Mouse (Mus musculus) mature B cell (primary cell): Measurements from ENCODE around the gene Ddx5.

Experiments used
- in situ Hi-C: fragments of 300-500 bp; cut with MboI; formaldehyde crosslinking; loops from 2 replicates; pipeline ENCODE4 v1.14.3; 2019

The Ddx5 gene

DNA sequence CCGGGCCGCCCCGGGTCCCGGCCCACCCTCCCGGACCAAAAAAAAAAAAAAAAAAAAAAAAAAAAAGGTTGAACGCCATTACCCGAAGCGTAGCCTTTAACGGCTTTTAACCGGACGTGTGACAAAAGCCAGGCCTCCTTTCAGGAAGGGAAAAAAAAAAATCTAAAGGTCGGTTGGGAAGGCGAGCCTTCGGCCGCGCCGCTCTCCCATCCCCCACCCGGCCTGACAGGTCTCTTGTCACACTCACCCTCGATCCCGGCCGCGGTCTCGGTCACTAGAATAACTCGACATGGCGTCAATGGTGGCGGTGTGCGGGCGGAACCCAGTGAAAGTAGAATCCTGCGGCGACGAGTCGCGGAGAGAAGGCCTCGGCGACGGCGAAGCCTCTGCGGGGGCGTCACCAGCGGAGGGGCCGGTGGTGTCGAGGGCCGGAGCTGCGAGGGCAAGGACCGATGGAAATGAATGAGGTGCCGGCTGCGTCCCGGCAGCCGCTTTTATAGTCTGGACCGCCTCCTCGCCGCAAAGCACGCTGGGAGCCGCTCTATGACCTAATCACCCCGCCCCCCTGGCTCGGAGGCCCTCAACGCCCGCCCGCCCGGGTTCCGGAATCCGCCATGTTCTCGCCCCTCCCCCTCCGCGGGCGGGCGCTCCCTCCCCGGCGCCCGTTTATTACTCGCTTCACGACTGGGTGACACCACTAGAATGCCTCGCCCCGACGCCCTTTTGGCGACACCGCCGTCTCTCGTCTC, 785 bp downstream of the Ddx5 start:
- in situ Hi-C loops = no loop called here

DNA sequence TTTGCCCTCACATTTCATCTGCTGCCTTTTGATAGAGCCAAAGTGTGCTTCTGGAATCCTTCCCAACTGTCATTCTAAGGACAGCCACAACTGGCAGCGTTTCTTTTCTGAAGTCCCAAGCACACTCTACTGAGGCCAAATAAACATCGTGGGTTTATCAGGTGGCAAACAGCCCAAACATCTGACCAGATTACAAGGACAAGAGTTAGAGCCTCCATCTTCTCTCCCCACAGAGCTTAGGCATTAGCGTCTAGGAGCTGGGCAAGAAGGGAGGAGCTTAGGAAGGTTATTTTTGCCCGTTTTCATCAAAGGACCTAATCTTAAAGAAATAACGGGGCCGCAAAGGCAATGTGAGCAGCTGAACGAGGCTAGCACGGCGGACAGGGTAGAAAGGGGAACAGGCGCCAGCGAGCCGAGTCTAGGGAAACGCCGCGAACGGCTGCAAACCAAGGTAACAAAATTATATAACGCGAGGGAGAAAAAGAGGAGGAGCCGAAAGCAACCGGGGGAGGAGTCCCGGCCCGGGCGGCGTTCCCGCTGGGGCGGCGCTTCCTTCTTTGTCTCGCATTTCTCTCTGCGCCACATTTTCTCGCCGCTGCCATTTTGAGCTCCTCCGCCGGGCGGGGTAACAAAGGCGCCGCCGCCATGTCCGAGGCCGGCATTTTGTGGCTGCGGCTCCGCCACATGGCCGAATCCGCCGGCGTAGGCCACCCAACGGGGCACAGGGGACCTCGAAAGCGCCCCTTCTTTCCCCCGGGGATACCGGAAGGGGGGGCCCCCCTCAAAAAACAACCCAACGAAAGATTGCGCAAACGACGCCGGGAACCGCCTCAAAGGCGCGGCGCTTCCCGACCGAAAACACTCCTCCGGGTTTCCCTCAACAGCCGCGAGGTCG, 1.6 kb downstream of the Ddx5 start:
- in situ Hi-C loops = no loop called here

DNA sequence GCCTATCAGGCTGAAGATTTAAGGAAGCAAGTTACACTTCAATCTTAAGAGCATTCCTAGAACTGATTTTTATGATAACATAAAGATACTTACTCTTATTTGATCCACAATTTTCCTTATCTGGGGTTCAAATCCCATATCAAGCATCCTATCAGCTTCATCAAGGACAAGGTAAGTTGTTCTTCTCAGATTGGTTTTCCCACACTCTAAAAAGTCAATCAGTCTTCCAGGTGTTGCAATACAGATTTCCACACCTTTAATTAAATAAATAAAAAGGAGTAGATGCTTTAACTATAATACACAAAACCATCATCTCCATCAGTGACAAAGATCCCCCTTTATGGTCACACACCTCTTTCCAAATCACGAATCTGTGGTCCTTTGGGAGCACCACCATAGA, 3.9 kb downstream of the Ddx5 start:
- in situ Hi-C loops = no loop called here

DNA sequence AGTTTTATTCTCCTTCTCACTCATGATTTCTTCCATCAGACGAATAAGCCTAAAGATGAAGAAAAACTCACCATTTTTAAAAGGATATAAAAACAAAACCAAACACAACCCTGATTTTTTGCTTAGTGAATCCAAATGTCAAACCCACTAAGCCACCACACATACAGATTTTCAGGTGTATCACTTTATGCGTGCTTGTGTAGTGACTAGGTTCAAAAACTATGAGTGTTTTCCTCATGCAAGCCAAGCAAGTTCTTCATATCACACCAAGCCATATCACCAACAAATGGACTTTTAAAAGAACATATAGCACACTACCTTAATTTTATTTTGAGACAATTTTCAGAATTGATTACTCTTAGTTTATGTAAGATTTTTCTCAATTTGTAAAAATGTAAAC, 4.5 kb downstream of the Ddx5 start:
- in situ Hi-C loops = loop anchor here (5.0 kb wide), 1 partner anchor 37 kb away; no protein-coding TSS in a partner anchor

DNA sequence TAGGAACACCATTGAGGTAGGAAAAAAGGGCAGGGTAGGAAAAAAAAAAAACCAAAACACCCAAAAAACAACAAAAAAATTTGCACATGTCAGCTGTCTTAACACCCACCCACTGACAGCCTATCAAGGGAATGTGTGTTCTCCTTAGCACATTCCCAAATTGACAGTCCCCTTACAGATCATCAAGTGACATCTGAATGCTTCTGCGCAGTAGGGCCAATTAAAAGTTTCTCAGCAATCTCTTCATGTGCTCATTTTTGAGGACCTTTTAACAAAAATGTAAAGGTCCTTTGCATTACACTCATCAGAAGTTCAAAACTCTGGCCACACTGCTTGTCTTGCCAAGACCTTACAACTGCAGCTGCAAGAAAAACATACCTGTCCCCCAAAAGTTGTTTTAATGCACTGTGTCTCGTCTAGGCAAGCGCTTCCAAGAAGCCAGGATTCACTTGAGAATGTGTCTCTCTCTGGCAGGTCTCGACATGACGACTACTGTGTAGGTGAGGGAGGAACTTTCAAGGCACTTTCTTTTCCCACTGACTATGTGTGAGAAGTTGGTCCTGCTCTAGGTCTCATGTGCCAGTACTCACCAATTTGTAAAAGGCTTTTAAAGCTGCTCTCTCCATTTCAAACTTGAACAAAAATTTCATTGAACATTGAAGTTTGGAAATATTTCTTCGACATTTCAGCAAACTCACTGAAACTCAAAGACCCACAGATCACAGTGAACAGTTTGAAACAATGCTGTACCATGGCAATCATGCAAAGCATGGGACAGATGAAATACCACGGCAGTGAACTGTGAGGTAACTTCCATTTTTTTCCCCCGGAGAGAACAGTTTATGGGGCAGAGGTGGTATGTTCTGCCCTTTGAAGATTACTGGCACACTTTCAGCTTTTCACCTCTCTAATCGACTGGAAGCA, 5.9 kb downstream of the Ddx5 start:
- in situ Hi-C loops = loop anchor here (5.0 kb wide), 1 partner anchor 36 kb away; no protein-coding TSS in a partner anchor

DNA sequence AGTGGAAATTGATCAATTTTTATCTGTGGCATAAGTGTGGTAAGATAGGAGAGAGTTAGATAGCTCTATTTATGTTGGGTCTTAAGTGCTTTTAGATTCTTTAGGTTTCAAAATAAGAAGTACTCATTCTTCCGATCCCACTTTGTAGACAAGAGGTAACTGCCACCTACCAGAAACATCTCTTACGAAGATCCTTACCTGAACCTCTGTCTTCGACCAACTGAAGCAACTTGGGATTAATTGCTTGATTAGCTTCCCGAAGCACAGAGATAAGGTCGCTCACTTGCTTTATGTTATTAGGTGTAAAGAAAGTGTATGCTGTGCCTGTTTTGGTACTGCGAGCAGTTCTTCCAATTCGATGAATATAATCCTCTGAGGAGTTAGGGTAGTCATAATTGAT, 6.7 kb downstream of the Ddx5 start:
- in situ Hi-C loops = loop anchor here (5.0 kb wide), 1 partner anchor 35 kb away; no protein-coding TSS in a partner anchor

DNA sequence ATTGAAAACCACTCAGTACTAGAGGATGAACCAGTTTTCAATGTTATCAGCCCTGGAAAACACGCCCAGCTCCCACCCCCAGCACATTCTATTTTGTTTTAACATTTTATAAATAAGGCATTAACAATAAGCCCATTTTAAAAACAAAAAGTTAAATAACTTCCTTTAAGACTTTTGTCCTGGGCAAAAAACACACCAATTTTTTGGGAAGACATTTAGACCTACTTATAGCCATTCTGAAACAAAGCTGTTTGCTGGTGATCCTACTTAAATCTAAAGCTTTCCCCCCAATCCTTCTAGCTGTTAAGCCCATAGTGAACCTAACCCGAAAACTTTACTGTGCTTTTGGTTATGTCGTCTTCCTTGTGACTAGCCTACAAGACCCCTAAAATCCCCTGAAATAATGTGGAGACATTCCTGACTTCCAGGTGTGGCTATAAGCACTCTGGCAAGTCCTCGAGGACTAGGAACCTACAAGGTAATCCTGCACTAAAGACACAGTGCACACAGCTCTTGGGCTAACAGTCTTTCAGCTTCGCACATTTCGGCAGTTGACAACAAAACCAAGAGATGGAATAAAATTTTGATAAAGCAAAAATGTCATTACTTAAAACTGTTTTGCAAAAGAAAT, 8.3 kb downstream of the Ddx5 start:
- in situ Hi-C loops = loop anchor here (5.0 kb wide), 1 partner anchor 33 kb away; no protein-coding TSS in a partner anchor

DNA sequence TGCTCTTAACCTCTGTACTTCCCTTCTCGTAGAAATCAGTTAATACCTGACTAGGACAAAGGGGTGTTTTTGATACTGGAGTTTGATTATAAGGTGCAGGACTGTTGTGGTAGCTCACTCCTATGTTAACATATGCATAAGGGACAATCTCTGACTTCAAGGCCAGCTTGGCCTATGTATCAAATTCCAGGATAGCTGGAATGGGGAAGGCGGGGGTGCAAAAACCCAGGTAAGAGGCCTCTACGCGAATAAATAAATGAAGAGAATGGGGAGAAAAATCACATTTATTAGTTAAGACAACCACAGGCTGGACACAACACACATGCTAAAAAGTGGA, 8.9 kb downstream of the Ddx5 start:
- in situ Hi-C loops = loop anchor here (5.0 kb wide), 1 partner anchor 33 kb away; no protein-coding TSS in a partner anchor

DNA sequence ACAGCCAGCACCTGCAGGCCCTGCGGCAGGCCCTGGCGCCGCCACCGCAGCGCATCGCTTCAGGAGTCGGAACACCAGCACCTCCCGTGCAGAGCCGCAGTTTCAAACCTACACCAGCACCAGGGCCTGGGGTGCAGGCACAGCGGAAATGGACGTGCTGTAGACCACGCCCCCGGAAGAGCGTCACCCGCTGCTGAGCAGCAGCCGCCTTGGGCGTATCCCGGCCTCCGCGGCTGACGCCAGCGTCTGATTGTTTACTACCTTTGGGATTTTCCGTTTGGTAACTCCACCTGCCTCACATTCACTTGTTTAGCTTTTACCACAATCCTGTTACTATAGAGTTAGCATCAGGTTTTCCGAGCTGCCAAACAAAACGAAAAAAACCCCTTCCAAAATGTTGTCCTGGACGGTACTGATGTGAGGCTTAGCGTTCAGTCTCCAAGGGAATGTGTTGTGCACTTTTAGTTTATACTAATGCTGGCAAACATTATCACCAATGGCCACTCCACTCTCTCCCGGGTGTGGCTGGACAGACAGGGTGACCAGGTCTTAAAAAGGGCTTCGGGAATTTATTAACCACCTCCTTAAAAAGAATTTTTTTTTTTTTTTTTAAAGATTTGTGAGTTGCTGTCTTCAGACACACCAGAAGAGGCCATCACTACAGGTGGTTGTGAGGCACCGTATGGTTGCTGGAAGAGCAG, 9.4 kb downstream of the Ddx5 start, which contains the start of gene Polg2:
Gene Polg2, minus strand, starts transcription at position 150 of the 701 bp plus-strand sequence.
- in situ Hi-C loops = loop anchor here (5.0 kb wide), 1 partner anchor 32 kb away; no protein-coding TSS in a partner anchor

DNA sequence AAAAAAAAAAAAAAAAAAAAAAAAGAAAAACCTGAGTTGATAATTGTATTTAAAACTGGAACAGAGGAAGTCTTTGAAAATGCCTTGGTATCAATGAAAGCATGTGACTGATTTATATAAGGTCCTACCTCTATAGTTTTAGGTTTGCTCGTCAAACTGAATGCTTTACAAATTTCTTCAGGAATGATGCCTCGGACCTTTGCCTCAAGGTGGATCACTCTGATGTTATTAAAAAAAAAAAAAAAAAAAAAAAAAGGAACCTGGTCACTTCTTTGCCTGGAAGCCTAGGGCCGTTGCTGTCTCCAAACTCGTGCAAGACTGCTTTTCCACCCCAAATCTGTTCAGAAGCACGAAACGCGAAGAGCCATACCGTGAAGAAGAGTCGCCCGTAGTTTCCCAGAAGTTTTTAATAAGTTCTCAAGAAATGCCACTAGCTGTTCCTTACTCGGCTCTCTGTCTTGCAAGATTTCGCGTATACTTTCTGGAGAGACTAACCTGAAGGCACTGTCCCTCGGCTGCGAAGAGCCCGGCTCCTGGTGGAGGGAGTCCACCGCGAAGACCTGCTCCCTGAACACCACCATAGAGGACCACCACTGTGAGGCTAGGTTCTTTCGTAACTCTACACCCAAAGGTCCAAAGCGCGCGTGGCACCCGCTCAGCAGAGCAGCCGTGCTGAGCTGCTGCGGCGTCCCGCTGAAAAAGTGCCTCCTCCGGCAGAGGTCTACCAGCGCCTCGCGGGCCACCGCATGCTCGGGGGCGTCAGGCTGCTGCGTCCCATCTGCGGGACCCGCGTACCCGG, 10.2 kb downstream of the Ddx5 start:
- in situ Hi-C loops = no loop called here

DNA sequence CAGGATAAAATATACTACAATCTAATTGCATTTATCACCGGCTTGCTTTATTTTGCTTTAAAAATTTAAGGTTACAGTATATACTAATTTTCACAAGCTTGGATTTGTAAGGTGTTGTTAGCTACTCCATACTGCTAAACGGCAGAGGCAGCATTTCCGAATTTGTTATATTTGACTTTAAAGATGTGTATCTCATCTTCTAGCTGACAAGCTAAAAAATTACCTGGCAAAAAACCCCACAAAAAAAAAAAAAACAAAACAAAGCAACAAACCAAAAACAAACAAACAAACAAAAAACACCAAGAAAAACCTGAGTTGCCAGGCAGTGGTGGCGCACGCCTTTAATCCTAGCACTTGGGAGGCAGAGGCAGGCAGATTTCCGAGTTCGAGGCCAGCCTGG, 10.9 kb downstream of the Ddx5 start:
- in situ Hi-C loops = no loop called here

DNA sequence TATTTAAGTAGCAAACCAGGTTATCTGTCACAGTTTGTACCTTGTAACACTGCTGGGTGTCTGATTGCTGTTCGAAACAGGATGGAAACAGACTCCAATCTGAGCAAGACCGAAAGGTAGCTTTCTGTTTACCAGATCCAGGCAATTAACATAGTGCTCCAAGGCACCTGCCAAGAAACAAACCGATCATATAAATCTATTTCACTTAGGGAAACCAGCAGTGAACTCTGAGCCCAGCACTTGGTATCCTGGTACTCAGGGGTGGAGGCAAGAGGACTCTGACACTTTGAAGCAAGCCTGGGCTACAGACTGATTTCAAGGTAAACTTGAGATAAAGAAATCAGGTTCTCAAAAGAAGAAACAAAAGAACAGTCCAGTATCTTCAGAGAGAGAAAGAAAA, 11.6 kb downstream of the Ddx5 start:
- in situ Hi-C loops = no loop called here

DNA sequence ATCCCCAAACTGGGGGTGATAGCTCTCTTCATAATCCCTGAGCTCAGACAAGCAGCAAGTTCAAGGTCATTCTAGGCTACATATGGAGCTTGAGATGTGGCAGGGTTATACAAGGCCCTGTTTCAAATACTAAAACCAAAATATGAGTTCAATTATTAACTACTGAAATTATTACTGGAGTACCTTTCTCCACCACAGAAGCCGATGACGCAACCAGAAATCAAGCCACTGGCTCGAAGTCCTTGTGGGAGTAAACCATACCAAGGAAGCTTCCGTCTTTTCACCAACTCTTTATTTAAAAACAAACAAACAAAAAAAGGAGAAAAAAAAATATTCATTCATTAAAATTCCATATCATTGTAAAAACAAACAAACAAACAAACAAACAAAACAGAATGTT, 12.0 kb downstream of the Ddx5 start:
- in situ Hi-C loops = no loop called here

DNA sequence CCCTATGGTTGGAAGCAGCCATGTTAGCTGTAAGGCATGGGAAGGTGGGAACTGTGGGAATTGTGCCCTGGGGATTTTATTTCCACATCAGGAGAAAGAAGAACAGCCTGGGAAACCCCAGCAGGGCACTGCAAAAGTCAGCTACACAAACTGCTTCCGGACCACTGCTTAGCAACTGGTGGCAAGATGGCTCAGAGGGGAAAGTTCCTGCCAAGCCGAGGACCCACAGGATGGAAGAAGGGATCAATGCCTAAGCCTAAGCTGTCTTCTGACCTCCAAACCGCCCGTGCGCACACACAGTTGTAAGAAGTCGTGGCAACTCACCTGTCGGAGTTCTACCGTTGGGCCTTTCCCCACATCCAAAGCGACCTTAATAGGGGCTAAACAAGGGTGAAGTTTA, 15.9 kb downstream of the Ddx5 start:
- in situ Hi-C loops = no loop called here

DNA sequence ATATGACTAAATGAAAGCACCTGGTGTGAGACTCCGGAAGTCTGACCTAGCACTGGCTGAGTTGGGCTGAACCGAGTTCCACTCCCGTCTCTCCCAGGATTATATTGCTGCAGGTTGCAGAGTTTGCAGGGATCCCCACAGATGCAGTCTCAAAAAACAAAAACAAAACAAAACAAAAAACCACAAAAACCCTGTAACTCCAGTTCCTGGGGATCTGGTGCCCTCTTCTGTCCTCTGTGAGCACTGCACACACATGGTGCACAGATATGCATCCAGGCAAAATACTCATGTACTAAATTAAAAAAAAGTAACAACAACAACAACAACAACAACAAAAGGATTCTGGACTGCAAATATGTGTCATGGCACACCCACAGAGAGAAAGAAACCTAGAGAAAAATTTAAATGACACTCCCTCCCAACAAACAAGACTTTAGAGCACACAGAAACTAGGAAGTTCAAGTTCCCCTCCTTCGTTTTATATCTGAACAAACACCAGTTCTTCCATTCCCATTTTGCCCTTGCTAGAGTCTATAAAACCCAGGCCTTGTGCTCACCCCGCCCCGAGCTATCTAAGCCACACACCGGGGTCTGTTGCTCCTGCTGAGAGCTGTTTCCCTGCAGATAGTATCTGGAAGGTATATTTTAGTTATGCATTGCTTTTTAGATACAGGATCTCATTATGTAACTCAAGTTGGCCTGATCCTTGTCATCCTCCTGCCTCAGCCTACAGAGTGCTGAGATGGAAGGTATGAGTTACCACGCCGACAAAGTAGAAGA, 18.6 kb downstream of the Ddx5 start:
- in situ Hi-C loops = no loop called here

DNA sequence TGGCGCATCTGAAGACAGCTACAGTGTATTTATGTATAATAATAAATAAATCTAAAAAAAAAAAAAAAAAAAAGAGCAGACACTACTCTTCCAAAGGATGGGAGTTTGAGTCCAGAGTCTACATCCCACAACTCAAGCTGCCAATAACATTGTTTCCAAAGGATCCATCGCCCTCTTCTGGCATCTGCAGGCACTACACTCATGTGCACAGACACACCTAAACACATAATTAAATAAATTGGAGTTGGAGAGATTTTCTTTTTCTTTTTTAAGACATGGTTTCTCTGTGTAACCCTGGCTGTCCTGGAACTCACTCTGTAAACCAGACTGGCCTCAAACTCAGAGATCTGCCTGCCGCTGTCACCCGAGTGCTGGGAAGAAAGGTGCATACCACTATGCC, 21.5 kb downstream of the Ddx5 start:
- in situ Hi-C loops = no loop called here

DNA sequence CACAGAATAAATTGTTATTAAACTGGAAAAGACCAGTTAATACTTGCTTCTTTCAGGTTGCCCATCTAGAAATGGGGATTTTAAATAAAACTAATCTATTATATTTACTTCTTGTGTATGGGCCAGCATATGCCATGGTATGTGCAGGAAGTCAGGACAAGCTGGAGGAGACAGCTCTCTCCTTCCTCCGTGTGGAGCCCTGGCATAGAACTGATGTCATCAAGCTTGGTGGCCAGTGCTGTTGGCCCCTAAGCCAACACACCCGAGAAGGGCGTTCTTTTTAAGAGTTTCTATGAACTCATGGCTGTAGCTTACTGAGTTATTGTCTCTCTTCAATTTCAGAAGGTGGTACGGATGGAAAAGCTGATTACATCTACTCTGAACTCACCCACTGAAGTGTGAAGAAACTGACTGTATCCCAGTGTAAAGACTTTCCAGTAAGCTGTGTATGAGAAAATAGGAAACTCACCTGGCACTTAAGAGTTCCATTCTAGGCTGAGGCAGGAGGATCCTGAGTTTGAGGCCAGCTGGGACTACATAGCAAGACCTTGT, 22.3 kb downstream of the Ddx5 start:
- in situ Hi-C loops = no loop called here

DNA sequence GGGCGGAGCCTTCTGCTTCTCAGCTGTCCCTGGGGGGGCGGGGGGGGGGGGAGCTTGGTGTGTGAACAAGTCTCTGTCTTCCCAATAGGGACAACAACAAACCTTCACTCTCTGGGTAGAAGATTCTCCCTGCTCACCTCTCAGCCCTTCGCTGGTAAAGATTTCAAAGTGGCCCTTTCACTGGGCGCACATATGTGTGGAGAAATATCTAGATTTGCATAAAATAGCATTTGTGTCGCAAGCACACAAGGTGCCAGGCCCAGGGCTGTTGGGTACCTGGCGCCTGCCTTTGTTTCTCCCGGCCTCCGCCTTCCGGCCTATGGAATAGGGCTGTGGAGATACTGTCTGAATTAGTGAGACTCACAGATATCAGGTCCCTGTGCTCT, 26.2 kb downstream of the Ddx5 start:
- in situ Hi-C loops = loop anchor here (5.0 kb wide), 1 partner anchor 115 kb away; no protein-coding TSS in a partner anchor
